ENCODE assay signal across 7 mouse cellular contexts in genomic region chr12:76582841-76583240, GRCm38 (mm10). TPM values are rescaled to one million over a fixed set of nuclear protein-coding genes. Genes with fewer than 3 reads are reported as not detected.
A peak's percentile ranks its signal among the peaks of the same experiment; 100 is the strongest.
DNase-seq lines count a peak whose midpoint lies in the region; ATAC-seq and TF ChIP-seq lines count a peak whose summit lies in the region.

No protein-coding gene starts in this region.

- TF ChIP-seq CTCF in thymus, adult 2 months (IDR thresholded peaks at IDR 0.05; ENCODE audit: borderline replicate concordance, control insufficient read depth, extremely low read depth, insufficient read depth, low read length, poor library complexity), result no peak

- no peak overlapping the region for H3K9ac ChIP-seq in lung, embryonic 15.5 days
- 0 out of 2 replicates have a peak overlapping the region, but pooled peaks have one; percentile 39 for H3K9ac ChIP-seq in heart, embryonic 11.5 days (ENCODE audit: low read depth, low read length)
- no peak overlapping the region for H3K9ac ChIP-seq in stomach, embryonic 15.5 days

- H3K27ac ChIP-seq in lung, embryonic 15.5 days, result 0 out of 2 replicates have a peak overlapping the region, but pooled peaks have one; percentile 22
- 0 out of 2 replicates have a peak overlapping the region, but pooled peaks have one; percentile 29 for H3K27ac ChIP-seq in heart, embryonic 11.5 days (ENCODE audit: low read depth, low read length)
- H3K27ac ChIP-seq in stomach, embryonic 15.5 days, result no peak overlapping the region
- H3K27ac ChIP-seq in thymus, adult 2 months (ENCODE audit: control insufficient read depth, insufficient read depth, low read length), result no peak overlapping the region

- H3K27me3 ChIP-seq in lung, embryonic 15.5 days, result no peaks in the 10 kb centered on the region
- H3K27me3 ChIP-seq in heart, embryonic 11.5 days (ENCODE audit: control insufficient read depth, insufficient read depth, low read length), result no peaks in the 10 kb centered on the region
- H3K27me3 ChIP-seq in stomach, embryonic 15.5 days (replicated peaks), result no peaks in the 10 kb centered on the region
- H3K27me3 ChIP-seq in thymus, adult 2 months (ENCODE audit: control insufficient read depth, insufficient read depth, low read length), result no peaks in the 10 kb centered on the region

- no peak overlapping the region for H3K4me3 ChIP-seq in lung, embryonic 15.5 days
- H3K4me3 ChIP-seq in heart, embryonic 11.5 days (ENCODE audit: low read depth, low read length), result no peak overlapping the region
- H3K4me3 ChIP-seq in stomach, embryonic 15.5 days (replicated peaks), result no peak overlapping the region
- H3K4me3 ChIP-seq in thymus, adult 2 months (ENCODE audit: control insufficient read depth, insufficient read depth, low read length), result no peak overlapping the region

- 0 out of 2 replicates have a peak, but pooled peaks cover under 1% of the 10 kb centered on the region for H3K36me3 ChIP-seq in lung, embryonic 15.5 days
- peaks cover under 1% of the 10 kb centered on the region; the same call in 1 of the 2 replicates for H3K36me3 ChIP-seq in heart, embryonic 11.5 days (ENCODE audit: control insufficient read depth, insufficient read depth, low read length)
- peaks cover 7% of the 10 kb centered on the region for H3K36me3 ChIP-seq in stomach, embryonic 15.5 days
- H3K36me3 ChIP-seq in thymus, adult 2 months (ENCODE audit: control insufficient read depth, insufficient read depth, low read length), result no peaks in the 10 kb centered on the region

- DNase-seq in lung, postnatal 25 days (ENCODE audit: low spot score), result no peak
- DNase-seq in brain, embryonic 18.5 days (ENCODE audit: low read depth, low spot score), result peak; percentile 14
- peak; percentile 65 to 87 for DNase-seq in kidney, postnatal 25 days
- DNase-seq in thymus, adult 2 months, result no peak

- H3K4me2 ChIP-seq in lung, embryonic 15.5 days, result no peak overlapping the region
- H3K4me2 ChIP-seq in heart, embryonic 11.5 days, result no peak overlapping the region
- no peak overlapping the region for H3K4me2 ChIP-seq in stomach, embryonic 15.5 days

- no peak for TF ChIP-seq POLR2A in thymus, adult 2 months (IDR thresholded peaks at IDR 0.05; ENCODE audit: control insufficient read depth, extremely low read depth, insufficient read depth, low read length, poor library complexity)

- ATAC-seq in lung, embryonic 15.5 days (ENCODE audit: borderline replicate concordance, extremely low read depth, low FRiP score, low TSS enrichment), result peak; percentile 79; the same call in 1 of the 2 replicates
- 0 out of 2 replicates have a peak, but pooled peaks have one; percentile 47 for ATAC-seq in heart, embryonic 11.5 days (replicated peaks; ENCODE audit: insufficient number of reproducible peaks, low FRiP score, low TSS enrichment)
- 0 out of 2 replicates have a peak, but pooled peaks have one; percentile 8 for ATAC-seq in stomach, embryonic 15.5 days (ENCODE audit: insufficient read depth, low FRiP score, low read depth)

- H3K9me3 ChIP-seq in lung, embryonic 15.5 days, result no peaks in the 10 kb centered on the region
- no peaks in the 10 kb centered on the region for H3K9me3 ChIP-seq in heart, embryonic 11.5 days (replicated peaks; ENCODE audit: control insufficient read depth, low read length)
- no peaks in the 10 kb centered on the region for H3K9me3 ChIP-seq in stomach, embryonic 15.5 days

- WGBS in lung, embryonic 15.5 days, result 6% methylated on average over 6 of the region's 6 CpGs
- WGBS in heart, embryonic 11.5 days (ENCODE audit: insufficient replicate concordance), result 27% methylated on average over 6 of the region's 6 CpGs
- WGBS in stomach, embryonic 15.5 days, result 24% methylated on average over 6 of the region's 6 CpGs
- WGBS in thymus, adult 2 months, result 36% methylated on average over 6 of the region's 6 CpGs

- H3K4me1 ChIP-seq in lung, embryonic 15.5 days, result peaks cover 11% of the 10 kb centered on the region
- peaks cover 11% of the 10 kb centered on the region for H3K4me1 ChIP-seq in heart, embryonic 11.5 days (ENCODE audit: control insufficient read depth, insufficient read depth, low read length)
- H3K4me1 ChIP-seq in stomach, embryonic 15.5 days, result peaks cover 8% of the 10 kb centered on the region
- H3K4me1 ChIP-seq in thymus, adult 2 months (replicated peaks; ENCODE audit: control insufficient read depth, insufficient read depth, low read length), result no peaks in the 10 kb centered on the region

RNA-seq across cellular contexts. Expression of gene Plekhg3, which starts 52.1 kb away (rescaled TPM):
- polyA plus RNA-seq in lung, embryonic 15.5 days (2015; fragmentation: Nextera tagmentation; extraction: Ambion mirVana), result 6.9 and 7.2 TPM in 2 replicates
- 4.4 and 5.4 TPM in 2 replicates for polyA plus RNA-seq in heart, embryonic 11.5 days (2014; fragmentation: Nextera tagmentation; extraction: Ambion mirVana)
- polyA plus RNA-seq in stomach, embryonic 15.5 days (2015; fragmentation: Nextera tagmentation; extraction: Ambion mirVana), result 11.5 and 13.9 TPM in 2 replicates
- polyA plus RNA-seq in thymus, adult 2 months (2012; rRNA removed), result 12.0 and 13.6 TPM in 2 replicates

Comparison
In these comparisons a context has a peak if more than half of its experiments do, and no peak if none do; other contexts are left out.
1. ATAC-seq: peak in every context shown above with its lines; median percentile 79 in lung, embryonic 15.5 days; 47 in heart, embryonic 11.5 days; 8 in stomach, embryonic 15.5 days.
2. H3K27ac ChIP-seq: peak in lung, embryonic 15.5 days (single experiment) and heart, embryonic 11.5 days (single experiment); none in stomach, embryonic 15.5 days (single experiment) and thymus, adult 2 months (single experiment).
3. DNase-seq: peak in brain, embryonic 18.5 days (single experiment) and kidney, postnatal 25 days (2 of 2); none in lung, postnatal 25 days (single experiment) and thymus, adult 2 months (single experiment).